Mouse (Mus musculus) embryonic facial prominence, embryonic 14.5 days (tissue): ENCODE results near the gene Fam126a. TPM values are rescaled to one million over a fixed set of nuclear protein-coding genes. Genes with fewer than 3 reads are reported as not detected.

ENCODE experiments used
- ATAC-seq: fragments of 200-750 bp; cut with Nextera tagmentation; 2 replicates; pipeline ENCODE4 v1.8.0; 2017; ENCODE audit warnings: low read depth, moderate number of reproducible peaks, moderate TSS enrichment
- DNase-seq: peaks from one replicate; pipeline ENCODE4 v3.0.0-alpha.2; 2015; ENCODE audit warnings: low spot score
- H3K27ac ChIP-seq: fragments of 300-500 bp; sonication (generic); replicated peaks from 2 replicates; pipeline ENCODE4 v1.5.1; 2014; ENCODE audit warnings: low read depth, mild to moderate bottlenecking, low read length, moderate library complexity
- H3K27me3 ChIP-seq: fragments of 300-500 bp; sonication (generic); replicated peaks from 2 replicates; pipeline ENCODE4 v1.6.1; 2014; ENCODE audit warnings: low read length; ENCODE audit not compliant: control insufficient read depth, insufficient read depth
- H3K36me3 ChIP-seq: fragments of 300-500 bp; sonication (generic); 2 replicates; pipeline ENCODE4 v1.6.1; 2014; ENCODE audit warnings: low read length, mixed read lengths; ENCODE audit not compliant: control insufficient read depth, insufficient read depth
- H3K4me1 ChIP-seq: fragments of 300-500 bp; sonication (generic); 2 replicates; pipeline ENCODE4 v1.6.1; 2014; ENCODE audit warnings: antibody characterized with exemption, low read length; ENCODE audit not compliant: control insufficient read depth, insufficient read depth
- H3K4me2 ChIP-seq: fragments of 300-500 bp; sonication (generic); 2 replicates; pipeline ENCODE4 v1.6.1; 2014; ENCODE audit warnings: low read depth, mild to moderate bottlenecking, low read length, moderate library complexity, mixed read lengths
- H3K4me3 ChIP-seq: fragments of 300-500 bp; sonication (generic); 2 replicates; pipeline ENCODE4 v1.5.1; 2014; ENCODE audit warnings: low read depth, mild to moderate bottlenecking, low read length
- H3K9ac ChIP-seq: fragments of 300-500 bp; sonication (generic); 2 replicates; pipeline ENCODE4 v1.6.1; 2014; ENCODE audit warnings: low read depth, mild to moderate bottlenecking, low read length, moderate library complexity, mixed read lengths
- H3K9me3 ChIP-seq: fragments of 300-500 bp; sonication (generic); 2 replicates; pipeline ENCODE4 v1.6.1; 2016; ENCODE audit warnings: low read length; ENCODE audit not compliant: control insufficient read depth
- WGBS: fragments of 180-500 bp; shearing (Covaris S2); extraction: QIAGEN DNeasy Blood & Tissue Kit; methylation state at CpG from one replicate; pipeline ENCODE4 v1.1.7; 2014; 5-methylcytosine and 5-hydroxymethylcytosine counted together
- polyA plus RNA-seq: library from polyadenylated mRNA; unstranded; fragments of >200 nt; fragmentation: Nextera tagmentation; extraction: Ambion mirVana; gene quantifications from 2 replicates; pipeline ENCODE4 v1.2.1, GENCODE M21; 2014

The Fam126a gene
- polyA plus RNA-seq, 1 experiment from 2014 or later = 40.2 TPM

DNA sequence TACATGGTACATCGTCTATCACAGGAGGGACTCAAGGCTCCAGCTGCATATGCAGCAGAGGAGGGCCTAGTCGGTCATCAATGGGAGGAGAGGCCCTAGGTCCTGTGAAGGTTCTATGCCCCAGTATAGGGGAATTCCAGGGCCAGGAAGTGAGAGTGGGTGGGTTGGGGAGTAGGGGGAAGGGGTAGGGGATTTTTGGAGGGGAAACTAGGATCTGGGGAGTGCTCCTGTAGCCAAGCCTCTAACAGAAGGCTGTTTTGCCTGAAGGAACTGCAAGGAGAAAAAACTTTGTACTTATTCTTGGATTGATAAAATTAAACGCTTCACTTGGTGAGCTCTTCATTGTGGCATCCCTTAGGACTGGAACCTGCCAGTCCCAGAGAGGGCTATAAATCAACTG is 30.5 kb upstream of the Fam126a start:
- ATAC-seq (no peak), DNase-seq (no peak)
- Histone ChIP-seq H3K36me3 (no peaks in the 10 kb centered on the region), H3K9me3 (peaks cover under 1% of the 10 kb centered on the region; the same call in 1 of the 2 replicates), H3K27me3 (no peaks in the 10 kb centered on the region), H3K4me3 (no peak overlapping the region), H3K27ac (no peak overlapping the region), H3K9ac (no peak overlapping the region), H3K4me2 (no peak overlapping the region), H3K4me1 (no peaks in the 10 kb centered on the region)
- WGBS = 58% methylated on average over 3 of the region's 3 CpGs

- H3K4me3 ChIP-seq = no peak overlapping the region
- H3K4me2 ChIP-seq = no peak overlapping the region
- 0 out of 2 replicates have a peak, but pooled peaks cover 3% of the 10 kb centered on the region for H3K4me1 ChIP-seq
- H3K27me3 ChIP-seq = no peaks in the 10 kb centered on the region
- no peak overlapping the region for H3K27ac ChIP-seq
- ATAC-seq (no peak), DNase-seq (no peak)
- peaks cover 8% of the 10 kb centered on the region for H3K9me3 ChIP-seq
- H3K9ac ChIP-seq = no peak overlapping the region
- H3K36me3 ChIP-seq = no peaks in the 10 kb centered on the region
- WGBS = 70% methylated on average over 3 of the region's 3 CpGs
Measured at GRCm38 (mm10) chr5:24057592-24057991, 27.1 kb upstream of the Fam126a start.

- no peaks in the 10 kb centered on the region for H3K36me3 ChIP-seq
- WGBS = 62% methylated on average over 2 of the region's 2 CpGs
- no peaks in the 10 kb centered on the region for H3K27me3 ChIP-seq
- H3K27ac ChIP-seq = no peak overlapping the region
- no peak overlapping the region for H3K4me2 ChIP-seq
- H3K4me3 ChIP-seq = no peak overlapping the region
- 0 out of 2 replicates have a peak, but pooled peaks cover 3% of the 10 kb centered on the region for H3K4me1 ChIP-seq
- H3K9ac ChIP-seq = no peak overlapping the region
- ATAC-seq (no peak), DNase-seq (no peak)
- peaks cover 8% of the 10 kb centered on the region for H3K9me3 ChIP-seq
Measured at GRCm38 (mm10) chr5:24056865-24057264, 26.4 kb upstream of the Fam126a start.

- Histone ChIP-seq H3K4me1 (0 out of 2 replicates have a peak, but pooled peaks cover 3% of the 10 kb centered on the region), H3K36me3 (no peaks in the 10 kb centered on the region), H3K4me2 (no peak overlapping the region), H3K27me3 (no peaks in the 10 kb centered on the region), H3K9ac (no peak overlapping the region), H3K4me3 (no peak overlapping the region), H3K27ac (no peak overlapping the region), H3K9me3 (peaks cover 8% of the 10 kb centered on the region)
- ATAC-seq (no peak), DNase-seq (no peak)
- 89% methylated on average over 3 of the region's 3 CpGs for WGBS
Measured at GRCm38 (mm10) chr5:24054382-24054781, 23.9 kb upstream of the Fam126a start.

DNA sequence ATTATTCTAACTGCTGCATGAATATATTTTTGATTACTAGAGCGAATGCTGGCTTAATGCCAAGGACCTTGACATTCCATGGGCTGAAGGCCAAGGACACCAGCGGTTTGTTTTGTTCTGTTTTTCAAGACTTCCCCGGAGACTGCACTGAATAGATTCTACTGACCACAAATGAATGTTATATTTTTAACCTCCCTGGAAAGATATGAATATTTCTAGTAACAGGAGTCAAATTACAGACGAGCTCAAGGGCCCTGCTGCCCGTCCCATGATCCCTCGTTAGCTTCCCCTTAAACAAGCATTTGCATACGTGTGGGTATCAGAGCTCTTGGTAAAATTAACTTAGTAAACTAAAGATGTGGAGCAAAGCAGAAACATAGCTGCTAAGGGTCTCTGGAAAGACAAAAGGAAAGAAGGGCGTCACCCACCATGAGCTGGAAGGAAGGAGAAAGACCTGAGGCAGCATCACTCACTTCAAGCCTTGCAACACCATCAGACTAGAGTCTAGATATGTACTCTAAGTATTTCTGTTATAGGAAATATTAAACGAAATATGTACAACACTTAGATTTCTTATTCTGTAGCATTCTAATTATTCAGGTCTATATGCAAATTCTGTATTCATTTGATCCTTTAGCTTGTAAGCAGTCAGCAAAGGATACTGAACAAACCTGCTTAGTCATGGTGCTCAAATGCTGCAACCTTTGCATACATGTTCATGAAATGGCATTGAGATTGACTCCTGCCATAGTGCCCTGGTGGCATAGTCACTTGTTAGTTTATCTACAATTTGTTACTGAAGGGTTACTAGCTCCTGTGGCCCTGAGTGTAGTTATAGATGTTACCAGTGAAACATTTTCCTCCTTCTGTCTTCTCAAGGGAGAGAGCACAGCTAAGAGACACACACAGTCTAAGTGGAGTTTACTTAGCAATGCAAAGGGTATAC is 23.0 kb upstream of the Fam126a start:
- Histone ChIP-seq H3K9ac (no peak overlapping the region), H3K36me3 (no peaks in the 10 kb centered on the region), H3K4me3 (no peak overlapping the region), H3K27me3 (no peaks in the 10 kb centered on the region), H3K4me2 (no peak overlapping the region), H3K4me1 (0 out of 2 replicates have a peak, but pooled peaks cover 3% of the 10 kb centered on the region), H3K27ac (0 out of 2 replicates have a peak overlapping the region, but pooled peaks have one; percentile 1), H3K9me3 (peaks cover 8% of the 10 kb centered on the region)
- DNase-seq (peak; percentile 49), ATAC-seq (no peak)
- 39% methylated on average over 9 of the region's 9 CpGs for WGBS

- no peak overlapping the region for H3K4me2 ChIP-seq
- ATAC-seq (no peak), DNase-seq (no peak)
- no peaks in the 10 kb centered on the region for H3K27me3 ChIP-seq
- H3K9me3 ChIP-seq = peaks cover 8% of the 10 kb centered on the region
- 58% methylated on average over 16 of the region's 16 CpGs for WGBS
- no peak overlapping the region for H3K4me3 ChIP-seq
- H3K27ac ChIP-seq = no peak overlapping the region
- H3K9ac ChIP-seq = no peak overlapping the region
- no peaks in the 10 kb centered on the region for H3K36me3 ChIP-seq
- H3K4me1 ChIP-seq = 0 out of 2 replicates have a peak, but pooled peaks cover 3% of the 10 kb centered on the region
Measured at GRCm38 (mm10) chr5:24051755-24052675, 21.5 kb upstream of the Fam126a start.

- Histone ChIP-seq H3K9me3 (no peaks in the 10 kb centered on the region), H3K27ac (no peak overlapping the region), H3K4me3 (no peak overlapping the region), H3K4me2 (no peak overlapping the region), H3K36me3 (no peaks in the 10 kb centered on the region), H3K9ac (no peak overlapping the region), H3K4me1 (0 out of 2 replicates have a peak, but pooled peaks cover 4% of the 10 kb centered on the region), H3K27me3 (no peaks in the 10 kb centered on the region)
- peak; percentile 53; the same call in 1 of the 2 replicates for ATAC-seq
- DNase-seq = peak; percentile 26
- WGBS = 52% methylated on average over 1 of the region's 1 CpGs
Measured at GRCm38 (mm10) chr5:24047821-24048220, 17.3 kb upstream of the Fam126a start.

DNA sequence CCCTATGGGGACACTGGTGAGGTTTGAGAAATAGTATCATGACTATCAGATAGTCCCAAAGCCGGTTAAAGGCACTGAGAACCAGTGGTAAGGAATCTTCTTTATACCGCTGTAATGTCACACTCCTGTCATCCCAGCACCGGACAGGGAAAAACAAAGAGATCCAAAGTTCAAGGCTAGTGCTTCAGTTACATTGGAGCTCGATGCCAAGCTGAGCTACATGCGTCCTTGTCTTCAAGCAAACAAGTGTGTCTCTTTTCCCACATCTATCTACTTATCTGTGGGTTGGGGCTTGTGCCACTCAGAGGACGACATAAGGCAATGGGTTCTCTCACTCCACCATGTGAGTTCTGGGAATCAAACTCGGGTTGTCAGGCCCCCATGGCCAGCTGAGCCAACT is 16.5 kb upstream of the Fam126a start:
- Histone ChIP-seq H3K36me3 (no peaks in the 10 kb centered on the region), H3K27ac (peak overlapping the region; percentile 67), H3K4me3 (no peak overlapping the region), H3K9ac (no peak overlapping the region), H3K9me3 (no peaks in the 10 kb centered on the region), H3K4me2 (no peak overlapping the region), H3K27me3 (no peaks in the 10 kb centered on the region), H3K4me1 (0 out of 2 replicates have a peak, but pooled peaks cover 4% of the 10 kb centered on the region)
- ATAC-seq (no peak), DNase-seq (no peak)
- WGBS = 75% methylated on average over 7 of the region's 7 CpGs
